Mouse (Mus musculus) thymus, adult 2 months (tissue): ENCODE results near the gene Lmo2. TPM values are rescaled to one million over a fixed set of nuclear protein-coding genes. Genes with fewer than 3 reads are reported as not detected.

Source experiments
- DNase-seq: peaks from one replicate; pipeline ENCODE4 v3.0.0; 2021
- H3K27ac ChIP-seq: fragments of 200-500 bp; 2 replicates; pipeline ENCODE4 v1.5.1; 2012; ENCODE audit warnings: low read length, control low read depth; ENCODE audit not compliant: control insufficient read depth, insufficient read depth
- H3K27me3 ChIP-seq: fragments of 200-500 bp; 2 replicates; pipeline ENCODE4 v1.6.1; 2012; ENCODE audit warnings: mild to moderate bottlenecking, low read length, moderate library complexity, mixed read lengths; ENCODE audit not compliant: control insufficient read depth, insufficient read depth
- H3K36me3 ChIP-seq: fragments of 200-500 bp; 2 replicates; pipeline ENCODE4 v1.6.1; 2012; ENCODE audit warnings: mild to moderate bottlenecking, low read length, moderate library complexity; ENCODE audit not compliant: control insufficient read depth, insufficient read depth
- H3K4me1 ChIP-seq: fragments of 200-500 bp; replicated peaks from 2 replicates; pipeline ENCODE4 v1.6.1; 2012; ENCODE audit warnings: low read length; ENCODE audit not compliant: control insufficient read depth, insufficient read depth
- H3K4me3 ChIP-seq: fragments of 200-500 bp; 2 replicates; pipeline ENCODE4 v1.5.1; 2012; ENCODE audit warnings: mild to moderate bottlenecking, low read length, control low read depth, moderate library complexity; ENCODE audit not compliant: control insufficient read depth, insufficient read depth
- CTCF ChIP-seq: fragments of 200-500 bp; IDR thresholded peaks from 2 replicates; pipeline ENCODE4 v1.5.1; 2012; ENCODE audit warnings: mild to moderate bottlenecking, control low read depth, low read length, moderate library complexity, borderline replicate concordance; ENCODE audit not compliant: control insufficient read depth, poor library complexity, insufficient read depth; ENCODE audit errors: extremely low read depth
- POLR2A ChIP-seq: fragments of 200-500 bp; IDR thresholded peaks from 2 replicates; pipeline ENCODE4 v1.6.1; 2012; ENCODE audit warnings: mild to moderate bottlenecking, low read length, control low read depth, moderate library complexity; ENCODE audit not compliant: control insufficient read depth, poor library complexity, insufficient read depth; ENCODE audit errors: extremely low read depth
- WGBS: fragments of 180-500 bp; shearing (Covaris S2); methylation state at CpG from one replicate; pipeline ENCODE4 v1.1.7; 2018; 5-methylcytosine and 5-hydroxymethylcytosine counted together
- polyA plus RNA-seq: library from polyadenylated mRNA; depleted of rRNA; stranded (reverse); fragments of >200 nt; gene quantifications from 2 replicates; pipeline ENCODE4 v1.2.3, GENCODE M21; 2012; rRNA removed

Gene Lmo2
- polyA plus RNA-seq, 1 experiment, result 9.6 TPM

DNA sequence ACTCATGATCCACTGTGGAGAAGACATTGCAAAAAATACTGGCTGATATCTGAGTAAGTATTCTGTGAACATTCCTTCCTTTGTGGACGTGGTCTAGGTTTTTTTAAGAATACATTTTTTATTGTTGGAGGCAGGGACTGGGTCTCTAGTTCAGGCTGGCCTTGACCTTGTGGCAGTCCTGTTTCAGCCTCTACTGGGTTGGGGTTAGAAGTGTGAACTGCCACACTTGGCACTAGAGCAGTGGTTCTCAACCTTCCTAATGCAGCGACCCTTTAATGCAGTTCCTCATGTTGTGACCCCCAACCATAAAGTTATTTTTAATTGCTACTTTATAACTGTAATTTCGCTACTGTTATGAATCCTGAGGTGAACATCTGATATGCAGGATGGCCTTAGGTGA is 72.6 kb downstream of the Lmo2 start:
- TF ChIP-seq POLR2A, result no peak
- no peak for TF ChIP-seq CTCF
- no peak for DNase-seq
- Histone ChIP-seq H3K27ac (no peak overlapping the region), H3K4me3 (no peak overlapping the region), H3K4me1 (peaks cover 3% of the 10 kb centered on the region), H3K36me3 (peaks cover 22% of the 10 kb centered on the region), H3K27me3 (no peaks in the 10 kb centered on the region)
- WGBS, result 89% methylated on average over 3 of the region's 3 CpGs

Other genes with a start within 250 kb of the Lmo2 start
- 70.1 and 80.2 TPM in 2 replicates for gene Nat10, start 196.7 kb upstream of the Lmo2 start, polyA plus RNA-seq
- gene Caprin1, start 160.3 kb upstream of the Lmo2 start, polyA plus RNA-seq, result 182 and 242 TPM in 2 replicates
- gene Fbxo3, start 69.7 kb downstream of the Lmo2 start, polyA plus RNA-seq, result 22.2 and 24.5 TPM in 2 replicates
- not detected in 2 replicates for gene 4931422A03Rik, start 70.4 kb downstream of the Lmo2 start, polyA plus RNA-seq
- gene Gm10912, start 107.8 kb downstream of the Lmo2 start, polyA plus RNA-seq, result 0.26 TPM in 1 of 2 replicates, not detected in the other
- not detected in 2 replicates for gene Gm10799, start 110.6 kb downstream of the Lmo2 start, polyA plus RNA-seq
- gene Cd59b, start 111.9 kb downstream of the Lmo2 start, polyA plus RNA-seq, result 2.0 and 2.4 TPM in 2 replicates
- 3.5 and 4.5 TPM in 2 replicates for gene Cd59a, start 137.8 kb downstream of the Lmo2 start, polyA plus RNA-seq
- gene A930018P22Rik, start 164.8 kb downstream of the Lmo2 start, polyA plus RNA-seq, result 0.45 TPM in 1 of 2 replicates, not detected in the other